Mouse (Mus musculus) small intestine, adult 2 months (tissue): ENCODE results near the gene Rpl36al.

ENCODE experiments used
- CTCF ChIP-seq: fragments of 200-500 bp; IDR thresholded peaks from 2 replicates; pipeline ENCODE4 v1.5.1; 2012; ENCODE audit warnings: low read depth, mild to moderate bottlenecking, control low read depth, inconsistent platforms, low read length, moderate library complexity, mixed read lengths; ENCODE audit not compliant: insufficient replicate concordance, insufficient read length; ENCODE audit errors: extremely low read depth
- POLR2A ChIP-seq: fragments of 200-500 bp; IDR thresholded peaks from 2 replicates; pipeline ENCODE4 v1.6.1; 2012; ENCODE audit warnings: low read depth, mild to moderate bottlenecking, control low read depth, inconsistent platforms, low read length, moderate library complexity

GRCm38 (mm10) chr12:69186811-69187471, 3.1 kb upstream of the Rpl36al start:
- TF ChIP-seq POLR2A (no peak), CTCF (no peak)
